Mouse (Mus musculus) MEL (cell line): ENCODE data around the gene T.

Source experiments
- BHLHE40 ChIP-seq: IDR thresholded peaks from 2 replicates; pipeline ENCODE4 v1.6.1; 2012; ENCODE audit warnings: low read depth, mild to moderate bottlenecking, inconsistent platforms, low read length, improper control_type of control experiment, borderline replicate concordance
- CTCF ChIP-seq, 3 experiments: IDR thresholded peaks in 2 of 3; conservative IDR thresholded peaks in 1 of 3; 2 replicates each; pipeline ENCODE4 v1.5.1; 2011 to 2012; ENCODE audit warnings: low read length in 3 of 3, low read depth in 2 of 3, mild to moderate bottlenecking in 2 of 3, improper control_type of control experiment in 1 of 3, inconsistent platforms in 1 of 3, mixed read lengths in 1 of 3, moderate library complexity in 1 of 3; ENCODE audit not compliant: control insufficient read depth in 1 of 3, insufficient read depth in 1 of 3, poor library complexity in 1 of 3, severe bottlenecking in 1 of 3
- EP300 ChIP-seq, 2 experiments: IDR thresholded peaks; 2 replicates each; pipeline ENCODE4 v1.6.1; 2011; ENCODE audit warnings: improper control_type of control experiment in 2 of 2, low read length in 2 of 2, low read depth in 1 of 2, mild to moderate bottlenecking in 1 of 2
- HCFC1 ChIP-seq: IDR thresholded peaks from 2 replicates; pipeline ENCODE4 v1.6.1; 2012; ENCODE audit warnings: low read depth, mild to moderate bottlenecking, inconsistent platforms, low read length, improper control_type of control experiment, moderate library complexity
- POLR2A ChIP-seq, 2 experiments: IDR thresholded peaks; 2 replicates each; pipeline ENCODE4 v1.6.1; 2011 to 2012; ENCODE audit warnings: low read length in 2 of 2, mild to moderate bottlenecking in 2 of 2, control low read depth in 1 of 2, improper control_type of control experiment in 1 of 2, low read depth in 1 of 2, moderate library complexity in 1 of 2; ENCODE audit not compliant: control insufficient read depth in 1 of 2, insufficient read depth in 1 of 2, poor library complexity in 1 of 2
- POLR2AphosphoS5 ChIP-seq: IDR thresholded peaks from 2 replicates; pipeline ENCODE4 v1.6.1; 2012; ENCODE audit warnings: low read depth, borderline replicate concordance, mild to moderate bottlenecking, inconsistent platforms, low read length, moderate library complexity, mixed read lengths
- RCOR1 ChIP-seq: IDR thresholded peaks from 2 replicates; pipeline ENCODE4 v1.6.1; 2012; ENCODE audit warnings: low read depth, mild to moderate bottlenecking, inconsistent platforms, low read length, improper control_type of control experiment
- SMC3 ChIP-seq: IDR thresholded peaks from 2 replicates; pipeline ENCODE4 v1.6.1; 2011; ENCODE audit warnings: low read depth, low read length, improper control_type of control experiment
- TAL1 ChIP-seq: IDR thresholded peaks from 2 replicates; pipeline ENCODE4 v1.6.1; 2012; ENCODE audit warnings: mild to moderate bottlenecking, inconsistent platforms, low read length, moderate library complexity, mixed read lengths
- TBP ChIP-seq: IDR thresholded peaks from 2 replicates; pipeline ENCODE4 v1.8.0; 2011; ENCODE audit warnings: low read depth, low read length, improper control_type of control experiment
- USF1 ChIP-seq: IDR thresholded peaks from 2 replicates; pipeline ENCODE4 v1.6.1; 2014; ENCODE audit warnings: low read depth, mild to moderate bottlenecking, inconsistent platforms, low read length, improper control_type of control experiment, moderate library complexity
- ZKSCAN1 ChIP-seq: IDR thresholded peaks from 2 replicates; pipeline ENCODE4 v1.6.1; 2012; ENCODE audit warnings: low read depth, mild to moderate bottlenecking, inconsistent platforms, low read length, improper control_type of control experiment, moderate library complexity
- ZMIZ1 ChIP-seq: IDR thresholded peaks from 2 replicates; pipeline ENCODE4 v1.6.1; 2012; ENCODE audit warnings: low read depth, mild to moderate bottlenecking, inconsistent platforms, low read length, improper control_type of control experiment, moderate library complexity
- ZNF384 ChIP-seq: IDR thresholded peaks from 2 replicates; pipeline ENCODE4 v1.6.1; 2012; ENCODE audit warnings: low read depth, mild to moderate bottlenecking, inconsistent platforms, low read length, improper control_type of control experiment

GRCm38 (mm10) chr17:8388990-8389789 lies 45.0 kb upstream of the T start:
- no peak for TF ChIP-seq ZKSCAN1
- TF ChIP-seq CTCF (IDR thresholded peaks at IDR 0.05 in 2 of 3, conservative IDR thresholded peaks at IDR 0.05 in 1 of 3; ENCODE audit: control insufficient read depth in 1 of 3, insufficient read depth in 1 of 3, low read depth in 2 of 3, low read length in 3 of 3, poor library complexity in 1 of 3, severe bottlenecking in 1 of 3), result no peak
- no peak for TF ChIP-seq TBP
- no peak for TF ChIP-seq POLR2AphosphoS5
- no peak for TF ChIP-seq TAL1
- no peak for TF ChIP-seq USF1
- no peak for TF ChIP-seq POLR2A (IDR thresholded peaks at IDR 0.05; ENCODE audit: control insufficient read depth in 1 of 2, insufficient read depth in 1 of 2, low read depth in 1 of 2, low read length in 2 of 2, poor library complexity in 1 of 2)
- no peak for TF ChIP-seq HCFC1
- no peak for TF ChIP-seq ZMIZ1
- no peak for TF ChIP-seq RCOR1
- TF ChIP-seq EP300 (IDR thresholded peaks at IDR 0.05; ENCODE audit: low read depth in 1 of 2, low read length in 2 of 2), result no peak
- TF ChIP-seq SMC3, result no peak
- TF ChIP-seq BHLHE40, result no peak
- TF ChIP-seq ZNF384, result no peak
